Mouse (Mus musculus): Measurements from ENCODE around the gene Astn1. TPM values are rescaled to one million over a fixed set of nuclear protein-coding genes. Genes with fewer than 3 reads are reported as not detected.

Astn1 gene
- polyA plus RNA-seq, 2 experiments: 0.03 TPM

DNA sequence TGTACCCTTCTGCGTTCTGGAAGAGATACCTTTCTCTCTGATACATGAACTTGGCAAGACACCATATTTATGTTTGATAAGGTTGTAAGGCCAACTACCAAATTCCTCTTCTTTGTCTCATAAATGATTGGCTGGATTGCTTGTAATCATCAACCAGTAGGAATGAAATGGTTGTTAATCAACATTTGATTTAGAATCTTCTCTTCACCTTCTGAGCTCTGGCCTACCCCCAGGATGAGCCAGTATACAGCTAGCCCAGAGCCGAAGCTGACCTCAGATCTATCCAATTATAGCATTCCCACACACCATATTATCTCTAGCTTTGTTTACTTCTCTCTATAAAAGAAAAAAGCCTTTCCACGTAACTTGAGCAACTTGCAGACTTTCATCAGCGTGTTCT, 270.9 kb downstream of the Astn1 start:
- 51% methylated on average over 4 of the region's 4 CpGs for WGBS (ENCODE audit: insufficient replicate concordance)
- DNase-seq (ENCODE audit: low read depth in 3 of 3, low spot score in 3 of 3) (no peak), ATAC-seq (ENCODE audit: insufficient read depth) (no peak)
- H3K4me2 ChIP-seq (ENCODE audit: low read depth): no peak overlapping the region
- no peaks in the 10 kb centered on the region for H3K4me1 ChIP-seq (replicated peaks; ENCODE audit: control insufficient read depth in 2 of 2, insufficient read depth in 2 of 2, low read length in 1 of 2)
- no peak overlapping the region for H3K9ac ChIP-seq (replicated peaks)
- no peak overlapping the region for H3K27ac ChIP-seq
- no peaks in the 10 kb centered on the region for H3K36me3 ChIP-seq (replicated peaks; ENCODE audit: control insufficient read depth, insufficient read depth, low read depth)
- no peak overlapping the region for H3K4me3 ChIP-seq (ENCODE audit: insufficient read depth in 1 of 2, low read depth in 2 of 2, low read length in 2 of 2)
- no peaks in the 10 kb centered on the region for H3K27me3 ChIP-seq (ENCODE audit: control insufficient read depth, insufficient read depth, low read length)
- TF ChIP-seq EP300 (IDR thresholded peaks at IDR 0.05; ENCODE audit: low read depth): no peak
- TF ChIP-seq CTCF (IDR thresholded peaks at IDR 0.05; ENCODE audit: low read depth): no peak
- no peaks in the 10 kb centered on the region for H3K9me3 ChIP-seq (ENCODE audit: control insufficient read depth, low read length)

- H3K36me3 ChIP-seq (replicated peaks; ENCODE audit: control insufficient read depth, insufficient read depth, low read depth): no peaks in the 10 kb centered on the region
- DNase-seq (ENCODE audit: low read depth in 3 of 3, low spot score in 3 of 3) (no peak), ATAC-seq (ENCODE audit: insufficient read depth) (no peak)
- H3K4me1 ChIP-seq (replicated peaks; ENCODE audit: control insufficient read depth in 2 of 2, insufficient read depth in 2 of 2, low read length in 1 of 2): no peaks in the 10 kb centered on the region
- no peaks in the 10 kb centered on the region for H3K27me3 ChIP-seq (ENCODE audit: control insufficient read depth, insufficient read depth, low read length)
- no peaks in the 10 kb centered on the region for H3K9me3 ChIP-seq (ENCODE audit: control insufficient read depth, low read length)
- TF ChIP-seq CTCF (IDR thresholded peaks at IDR 0.05; ENCODE audit: low read depth) (no peak), EP300 (IDR thresholded peaks at IDR 0.05; ENCODE audit: low read depth) (no peak)
- H3K27ac ChIP-seq: no peak overlapping the region
- 63% methylated on average over 2 of the region's 2 CpGs for WGBS (ENCODE audit: insufficient replicate concordance)
- no peak overlapping the region for H3K9ac ChIP-seq (replicated peaks)
- H3K4me3 ChIP-seq (ENCODE audit: insufficient read depth in 1 of 2, low read depth in 2 of 2, low read length in 2 of 2): no peak overlapping the region
- H3K4me2 ChIP-seq (ENCODE audit: low read depth): no peak overlapping the region
These were observed 271.4 kb downstream of the Astn1 start for GRCm38 (mm10) chr1:158633441-158633840.

GRCm38 (mm10) chr1:158641306-158641705, 279.2 kb downstream of the Astn1 start:
- Histone ChIP-seq H3K27me3 (ENCODE audit: control insufficient read depth, insufficient read depth, low read length) (no peaks in the 10 kb centered on the region), H3K9me3 (ENCODE audit: control insufficient read depth, low read length) (no peaks in the 10 kb centered on the region), H3K4me1 (replicated peaks; ENCODE audit: control insufficient read depth in 2 of 2, insufficient read depth in 2 of 2, low read length in 1 of 2) (no peaks in the 10 kb centered on the region), H3K4me2 (ENCODE audit: low read depth) (no peak overlapping the region), H3K9ac (replicated peaks) (no peak overlapping the region), H3K27ac (no peak overlapping the region), H3K36me3 (replicated peaks; ENCODE audit: control insufficient read depth, insufficient read depth, low read depth) (no peaks in the 10 kb centered on the region), H3K4me3 (ENCODE audit: insufficient read depth in 1 of 2, low read depth in 2 of 2, low read length in 2 of 2) (no peak overlapping the region)
- no peak for DNase-seq (ENCODE audit: low read depth in 3 of 3, low spot score in 3 of 3)
- 70% methylated on average over 2 of the region's 2 CpGs for WGBS (ENCODE audit: insufficient replicate concordance)
- no peak for TF ChIP-seq EP300 (IDR thresholded peaks at IDR 0.05; ENCODE audit: low read depth)
- no peak for TF ChIP-seq CTCF (IDR thresholded peaks at IDR 0.05; ENCODE audit: low read depth)
- ATAC-seq (ENCODE audit: insufficient read depth): no peak

GRCm38 (mm10) chr1:158642247-158642646, 280.2 kb downstream of the Astn1 start:
- Histone ChIP-seq H3K9ac (replicated peaks) (no peak overlapping the region), H3K27ac (no peak overlapping the region), H3K4me2 (ENCODE audit: low read depth) (no peak overlapping the region), H3K9me3 (ENCODE audit: control insufficient read depth, low read length) (no peaks in the 10 kb centered on the region), H3K36me3 (replicated peaks; ENCODE audit: control insufficient read depth, insufficient read depth, low read depth) (no peaks in the 10 kb centered on the region), H3K4me3 (ENCODE audit: insufficient read depth in 1 of 2, low read depth in 2 of 2, low read length in 2 of 2) (no peak overlapping the region), H3K27me3 (ENCODE audit: control insufficient read depth, insufficient read depth, low read length) (no peaks in the 10 kb centered on the region), H3K4me1 (replicated peaks; ENCODE audit: control insufficient read depth in 2 of 2, insufficient read depth in 2 of 2, low read length in 1 of 2) (no peaks in the 10 kb centered on the region)
- no peak for ATAC-seq (ENCODE audit: insufficient read depth)
- no peak for TF ChIP-seq CTCF (IDR thresholded peaks at IDR 0.05; ENCODE audit: low read depth)
- TF ChIP-seq EP300 (IDR thresholded peaks at IDR 0.05; ENCODE audit: low read depth): no peak
- DNase-seq (ENCODE audit: low read depth in 3 of 3, low spot score in 3 of 3): no peak

- H3K36me3 ChIP-seq (replicated peaks; ENCODE audit: control insufficient read depth, insufficient read depth, low read depth): no peaks in the 10 kb centered on the region
- 50% methylated on average over 2 of the region's 2 CpGs for WGBS (ENCODE audit: insufficient replicate concordance)
- no peak overlapping the region for H3K9ac ChIP-seq (replicated peaks)
- DNase-seq (ENCODE audit: low read depth in 3 of 3, low spot score in 3 of 3) (no peak), ATAC-seq (ENCODE audit: insufficient read depth) (no peak)
- no peaks in the 10 kb centered on the region for H3K9me3 ChIP-seq (ENCODE audit: control insufficient read depth, low read length)
- no peaks in the 10 kb centered on the region for H3K4me1 ChIP-seq (replicated peaks; ENCODE audit: control insufficient read depth in 2 of 2, insufficient read depth in 2 of 2, low read length in 1 of 2)
- no peak overlapping the region for H3K4me3 ChIP-seq (ENCODE audit: insufficient read depth in 1 of 2, low read depth in 2 of 2, low read length in 2 of 2)
- H3K4me2 ChIP-seq (ENCODE audit: low read depth): no peak overlapping the region
- TF ChIP-seq CTCF (IDR thresholded peaks at IDR 0.05; ENCODE audit: low read depth): no peak
- no peak for TF ChIP-seq EP300 (IDR thresholded peaks at IDR 0.05; ENCODE audit: low read depth)
- H3K27me3 ChIP-seq (ENCODE audit: control insufficient read depth, insufficient read depth, low read length): no peaks in the 10 kb centered on the region
- H3K27ac ChIP-seq: no peak overlapping the region
These were observed 290.7 kb downstream of the Astn1 start for GRCm38 (mm10) chr1:158652799-158653198.
